Mouse (Mus musculus) left cerebral cortex, postnatal 36 days (tissue): ENCODE measurements around the gene Nhlrc1. TPM values are rescaled to one million over a fixed set of nuclear protein-coding genes. Genes with fewer than 3 reads are reported as not detected.

Experiments
- total RNA-seq, 2 experiments: library from RNA; stranded (reverse); gene quantifications; 2 replicates each; pipeline ENCODE4 v1.2.3; 2021

The Nhlrc1 gene
- total RNA-seq, 2 experiments from 2014 or later, result 16.0 to 18.2 TPM

Other genes starting within 250 kb of the Nhlrc1 start
- 10 to 100 TPM; 22.6 to 22.8 TPM for gene Kif13a, start 85.0 kb downstream of the Nhlrc1 start, total RNA-seq
- gene Kdm1b, start 28.6 kb upstream of the Nhlrc1 start, total RNA-seq, result 1 to 10 TPM; 7.7 to 9.9 TPM
- 1 to 10 TPM; 9.7 to 10.0 TPM for gene Tpmt, start 29.9 kb upstream of the Nhlrc1 start, total RNA-seq
- gene Dek, start 91.4 kb upstream of the Nhlrc1 start, total RNA-seq, result 10 to 100 TPM; 45.4 to 55.7 TPM
- 10 to 100 TPM; 20.2 to 25.2 TPM for gene Rnf144b, start 107.8 kb upstream of the Nhlrc1 start, total RNA-seq